Mouse (Mus musculus) ES-Bruce4 (cell line): ENCODE data around the gene Akap2. TPM values are rescaled to one million over a fixed set of nuclear protein-coding genes. Genes with fewer than 3 reads are reported as not detected.

ENCODE experiments used
- H3K27ac ChIP-seq: 2 replicates; pipeline ENCODE4 v1.5.1; 2012; ENCODE audit warnings: low read length, inconsistent platforms; ENCODE audit not compliant: insufficient read depth
- H3K27me3 ChIP-seq: 2 replicates; pipeline ENCODE4 v1.6.1; 2012; ENCODE audit warnings: mild to moderate bottlenecking, low read length, inconsistent platforms; ENCODE audit not compliant: control insufficient read depth, poor library complexity, insufficient read depth, severe bottlenecking
- H3K36me3 ChIP-seq: 2 replicates; pipeline ENCODE4 v1.6.1; 2012; ENCODE audit warnings: inconsistent platforms, mild to moderate bottlenecking, low read length, moderate library complexity; ENCODE audit not compliant: control insufficient read depth, poor library complexity, insufficient read depth, severe bottlenecking
- H3K4me1 ChIP-seq: one replicate; pipeline ENCODE4 v1.8.1; 2011; ENCODE audit warnings: low read length; ENCODE audit not compliant: control insufficient read depth, insufficient read depth
- H3K4me3 ChIP-seq: 2 replicates; pipeline ENCODE4 v1.5.1; 2011; ENCODE audit warnings: low read depth, mild to moderate bottlenecking, low read length
- H3K9ac ChIP-seq: 2 replicates; pipeline ENCODE4 v1.6.1; 2012; ENCODE audit warnings: low read depth, mild to moderate bottlenecking, inconsistent platforms; ENCODE audit not compliant: poor library complexity, severe bottlenecking
- H3K9me3 ChIP-seq: replicated peaks from 2 replicates; pipeline ENCODE4 v1.6.1; 2012; ENCODE audit warnings: mild to moderate bottlenecking, low read length, inconsistent platforms; ENCODE audit not compliant: control insufficient read depth, poor library complexity, insufficient read depth, severe bottlenecking
- CTCF ChIP-seq: IDR thresholded peaks from one replicate; pipeline ENCODE4 v1.8.1; 2011; ENCODE audit warnings: low read depth, low read length
- EP300 ChIP-seq: IDR thresholded peaks from 2 replicates; pipeline ENCODE4 v1.6.1; 2011; ENCODE audit warnings: low read depth, low read length; ENCODE audit not compliant: insufficient read depth
- POLR2A ChIP-seq: IDR thresholded peaks from one replicate; pipeline ENCODE4 v1.8.1; 2011; ENCODE audit warnings: low read length; ENCODE audit not compliant: insufficient read depth
- polyA plus RNA-seq: library from polyadenylated mRNA; stranded (reverse); fragments of >200 nt; gene quantifications from 2 replicates; pipeline ENCODE4 v1.2.4, GENCODE M21; 2011; ENCODE audit warnings: low read depth; ENCODE audit not compliant: missing spikeins, insufficient read depth, insufficient read length

Gene Akap2
- polyA plus RNA-seq, 1 experiment = 96.5 TPM

- Histone ChIP-seq H3K36me3 (no peaks in the 10 kb centered on the region), H3K4me3 (no peak overlapping the region), H3K9me3 (no peaks in the 10 kb centered on the region), H3K9ac (no peak overlapping the region), H3K4me1 (no peaks in the 10 kb centered on the region), H3K27me3 (no peaks in the 10 kb centered on the region), H3K27ac (no peak overlapping the region)
- TF ChIP-seq POLR2A (no peak), CTCF (no peak), EP300 (no peak)
Measured at GRCm38 (mm10) chr4:57733445-57733844, 16.0 kb downstream of the Akap2 start.

GRCm38 (mm10) chr4:57735426-57735825 is 18.0 kb downstream of the Akap2 start:
- H3K4me3 ChIP-seq = no peak overlapping the region
- no peaks in the 10 kb centered on the region for H3K36me3 ChIP-seq
- no peak overlapping the region for H3K27ac ChIP-seq
- no peaks in the 10 kb centered on the region for H3K27me3 ChIP-seq
- H3K9me3 ChIP-seq = no peaks in the 10 kb centered on the region
- TF ChIP-seq POLR2A = no peak
- no peak for TF ChIP-seq CTCF
- no peak for TF ChIP-seq EP300
- H3K4me1 ChIP-seq = no peaks in the 10 kb centered on the region
- no peak overlapping the region for H3K9ac ChIP-seq

- no peak overlapping the region for H3K4me3 ChIP-seq
- no peaks in the 10 kb centered on the region for H3K4me1 ChIP-seq
- no peaks in the 10 kb centered on the region for H3K9me3 ChIP-seq
- H3K27me3 ChIP-seq = no peaks in the 10 kb centered on the region
- H3K9ac ChIP-seq = no peak overlapping the region
- H3K27ac ChIP-seq = no peak overlapping the region
- H3K36me3 ChIP-seq = no peaks in the 10 kb centered on the region
- TF ChIP-seq POLR2A = no peak
- TF ChIP-seq CTCF = no peak
- TF ChIP-seq EP300 = no peak
Measured at GRCm38 (mm10) chr4:57738856-57739552, 21.5 kb downstream of the Akap2 start.

GRCm38 (mm10) chr4:57743325-57743929 is 26.0 kb downstream of the Akap2 start:
- no peak overlapping the region for H3K4me3 ChIP-seq
- H3K4me1 ChIP-seq = no peaks in the 10 kb centered on the region
- no peaks in the 10 kb centered on the region for H3K27me3 ChIP-seq
- H3K27ac ChIP-seq = no peak overlapping the region
- no peaks in the 10 kb centered on the region for H3K9me3 ChIP-seq
- H3K36me3 ChIP-seq = no peaks in the 10 kb centered on the region
- TF ChIP-seq EP300 (no peak), CTCF (no peak), POLR2A (no peak)
- H3K9ac ChIP-seq = no peak overlapping the region

- TF ChIP-seq CTCF (no peak), EP300 (no peak)
- H3K9me3 ChIP-seq = no peaks in the 10 kb centered on the region
- H3K9ac ChIP-seq = no peak overlapping the region
- H3K27me3 ChIP-seq = no peaks in the 10 kb centered on the region
- H3K4me1 ChIP-seq = peaks cover 2% of the 10 kb centered on the region
- H3K36me3 ChIP-seq = no peaks in the 10 kb centered on the region
- no peak overlapping the region for H3K4me3 ChIP-seq
- no peak overlapping the region for H3K27ac ChIP-seq
Measured at GRCm38 (mm10) chr4:57750651-57751050, 33.2 kb downstream of the Akap2 start.

- H3K27me3 ChIP-seq = no peaks in the 10 kb centered on the region
- no peak overlapping the region for H3K9ac ChIP-seq
- H3K9me3 ChIP-seq = no peaks in the 10 kb centered on the region
- H3K27ac ChIP-seq = no peak overlapping the region
- no peak overlapping the region for H3K4me3 ChIP-seq
- TF ChIP-seq POLR2A = no peak
- TF ChIP-seq CTCF = no peak
- no peak for TF ChIP-seq EP300
- peaks cover 2% of the 10 kb centered on the region for H3K4me1 ChIP-seq
- no peaks in the 10 kb centered on the region for H3K36me3 ChIP-seq
Measured at GRCm38 (mm10) chr4:57751054-57751453, 33.6 kb downstream of the Akap2 start.
